Mouse (Mus musculus) thymus, adult 18-20 months (tissue): ENCODE measurements around the gene Vangl1.

Source experiments
- DNase-seq, 2 experiments: peaks; one replicate each; pipeline ENCODE4 v3.0.0; 2022; ENCODE audit warnings: mixed read lengths in 2 of 2

Gene Vangl1

DNA sequence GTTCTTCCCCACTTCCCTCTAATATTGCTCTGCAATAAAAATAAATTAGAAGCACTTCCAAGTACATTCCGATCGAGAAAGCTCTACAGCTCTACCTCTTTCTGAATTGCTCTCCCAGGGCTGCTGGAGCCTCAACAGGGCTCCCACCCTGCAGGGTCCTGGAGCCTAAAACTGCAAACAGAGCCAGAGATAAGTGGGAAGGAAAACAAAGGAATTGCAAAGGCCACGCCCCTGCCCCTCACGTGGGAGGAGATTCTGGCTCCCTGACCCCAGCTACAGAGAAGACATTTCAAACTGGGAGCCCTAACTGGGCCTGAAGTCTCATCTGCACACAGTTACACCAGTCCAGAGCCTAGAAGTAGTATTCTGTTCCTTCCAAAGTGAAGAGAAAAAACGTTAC, 6.7 kb downstream of the Vangl1 start:
- DNase-seq: no peak

DNA sequence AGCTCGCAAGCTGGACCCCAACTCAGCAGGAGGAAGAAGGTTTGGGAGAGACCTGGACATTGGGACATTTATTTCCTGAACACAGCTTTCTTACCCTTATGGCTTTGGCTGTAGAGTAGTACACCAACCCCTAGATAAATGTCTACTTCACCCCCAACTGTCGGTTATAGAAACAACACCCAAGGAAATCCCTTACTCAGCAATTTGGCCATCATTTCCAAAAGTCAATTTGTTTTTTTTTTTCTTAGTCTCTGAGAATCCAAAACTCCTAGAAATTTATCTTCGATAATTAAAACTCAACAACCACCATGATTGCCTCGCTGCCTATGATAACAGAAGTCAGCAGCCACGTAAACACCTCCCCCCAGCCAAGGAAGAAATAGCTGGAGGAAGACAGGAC, 7.3 kb downstream of the Vangl1 start:
- no peak for DNase-seq

DNA sequence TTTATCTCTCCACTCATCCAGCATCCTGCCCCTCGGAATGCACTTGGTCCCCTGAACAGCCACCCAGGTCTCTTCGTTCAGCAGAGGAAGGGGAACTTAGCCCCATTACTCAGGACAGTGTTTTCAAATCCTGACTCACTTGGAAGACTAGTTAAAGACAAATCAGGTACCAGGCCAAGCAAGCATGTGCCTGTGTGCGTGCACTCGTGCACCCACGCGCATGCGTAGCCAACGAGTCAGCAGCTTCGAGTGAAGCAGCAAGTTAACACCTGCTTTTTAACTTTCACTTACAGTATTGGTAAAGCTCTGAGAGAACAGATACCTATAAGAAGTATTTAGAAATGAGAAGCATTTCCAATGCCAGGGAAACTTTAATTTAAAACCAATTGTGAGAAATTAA, 8.3 kb downstream of the Vangl1 start:
- no peak for DNase-seq

DNA sequence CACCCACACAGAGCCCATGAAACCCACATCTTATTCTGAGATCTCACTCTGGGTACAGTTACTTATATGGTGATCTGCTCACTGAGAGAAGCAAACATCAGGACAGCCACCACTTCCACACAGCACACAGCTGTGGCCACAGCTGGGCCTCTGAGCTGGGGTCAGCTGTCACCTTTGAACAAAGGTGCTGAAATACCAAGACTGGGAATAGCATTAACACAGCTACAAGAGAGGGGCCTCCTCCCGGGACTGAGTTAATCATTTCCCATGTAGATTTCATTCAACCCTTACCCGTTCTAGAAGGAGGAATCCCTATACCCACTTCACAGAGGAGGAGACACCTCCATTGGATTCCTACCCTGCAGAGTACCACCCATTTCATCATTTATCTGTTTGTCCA, 8.7 kb downstream of the Vangl1 start:
- DNase-seq: no peak

DNA sequence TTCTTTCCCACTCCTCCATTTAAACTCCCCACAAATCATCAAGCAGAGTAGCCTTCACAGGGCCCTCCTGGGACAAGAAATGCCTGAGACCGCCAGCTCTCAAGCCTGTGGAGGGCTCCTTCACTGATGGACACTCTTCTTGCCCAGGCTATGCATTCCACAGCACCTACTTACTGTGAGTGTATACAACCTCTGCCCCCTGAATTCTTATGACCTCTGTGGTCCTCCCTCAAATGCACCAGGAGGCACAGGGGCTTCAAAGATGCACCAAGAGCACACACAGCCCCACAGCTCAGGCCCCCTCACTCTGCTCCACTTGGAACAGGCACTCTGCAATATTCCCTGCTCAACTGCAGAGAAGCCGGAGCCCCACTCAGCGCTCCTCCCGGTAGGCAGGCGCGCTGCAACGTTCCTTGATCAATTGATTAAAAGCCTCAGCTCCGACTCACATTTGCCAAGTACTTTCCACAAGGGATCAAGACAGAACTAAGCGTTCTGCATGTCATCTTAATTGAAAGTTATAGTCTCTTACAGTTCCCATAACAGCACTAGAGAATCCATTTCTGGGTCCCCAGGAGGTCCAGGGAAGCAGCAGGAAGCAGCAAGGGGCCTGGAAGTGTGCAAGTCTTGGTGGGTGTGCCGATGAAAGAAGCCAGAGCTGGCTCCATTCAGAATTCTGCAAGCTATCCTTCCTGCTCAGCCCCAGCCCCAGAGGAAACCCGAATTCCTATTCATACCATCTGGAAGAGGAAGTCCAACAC, 10.0 kb downstream of the Vangl1 start:
- DNase-seq: no peak

DNA sequence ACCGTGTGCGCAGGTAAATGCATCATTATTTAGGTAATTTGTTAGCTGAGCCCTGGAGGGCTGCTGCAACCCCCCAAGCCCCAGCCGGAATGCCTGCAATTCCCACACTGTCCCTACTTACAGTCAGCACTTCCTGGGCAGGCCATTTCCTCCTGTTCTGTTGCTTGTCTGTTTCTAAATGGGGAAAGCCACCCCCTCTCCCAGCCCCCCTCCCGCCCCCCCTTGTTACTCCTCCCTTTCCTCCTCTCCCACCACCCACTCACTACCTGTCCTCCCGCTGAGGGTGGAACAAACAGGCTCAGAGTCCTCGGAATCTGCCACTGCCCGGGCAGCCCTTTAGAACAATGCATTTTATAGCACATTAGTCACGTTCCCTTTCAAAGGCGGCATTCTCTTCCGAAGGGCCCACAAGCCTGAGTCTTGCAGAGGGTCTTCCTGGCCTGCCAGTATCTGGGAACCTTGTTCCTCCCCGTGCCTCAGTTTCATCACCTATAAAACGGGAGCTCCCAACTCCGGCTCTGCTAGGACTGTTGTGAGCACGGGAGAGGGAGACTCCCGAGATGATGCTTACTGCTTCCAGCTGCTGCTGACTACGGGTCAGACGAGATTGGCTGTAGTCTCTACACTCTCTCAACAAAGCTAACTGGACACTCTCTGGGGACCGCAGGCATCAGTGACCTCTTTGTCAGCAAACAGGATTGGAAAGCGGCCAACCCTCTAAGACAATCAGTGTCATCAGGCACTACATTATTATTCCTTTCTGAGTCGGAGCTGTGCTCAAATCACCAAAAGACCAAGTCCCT, 10.8 kb downstream of the Vangl1 start:
- DNase-seq: no peak

DNA sequence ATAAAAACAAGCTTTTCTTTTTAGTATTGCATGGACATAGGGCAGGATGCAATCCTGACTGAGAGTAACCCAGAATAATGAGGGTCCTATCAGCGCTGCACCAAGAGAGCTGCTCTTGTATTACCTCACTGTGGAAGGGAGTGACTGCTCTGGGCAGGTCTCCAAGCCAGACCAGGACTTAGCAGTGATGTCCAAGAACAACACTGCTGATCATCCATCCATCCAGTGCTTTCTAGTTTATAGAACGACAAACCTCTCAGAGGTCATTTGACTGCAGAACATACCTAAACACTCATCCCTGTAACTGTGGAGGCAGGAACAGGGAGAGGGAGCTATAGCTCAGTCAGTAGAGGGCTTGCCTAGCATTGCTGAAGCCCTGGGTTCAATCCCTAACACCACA, 11.9 kb downstream of the Vangl1 start:
- no peak for DNase-seq

DNA sequence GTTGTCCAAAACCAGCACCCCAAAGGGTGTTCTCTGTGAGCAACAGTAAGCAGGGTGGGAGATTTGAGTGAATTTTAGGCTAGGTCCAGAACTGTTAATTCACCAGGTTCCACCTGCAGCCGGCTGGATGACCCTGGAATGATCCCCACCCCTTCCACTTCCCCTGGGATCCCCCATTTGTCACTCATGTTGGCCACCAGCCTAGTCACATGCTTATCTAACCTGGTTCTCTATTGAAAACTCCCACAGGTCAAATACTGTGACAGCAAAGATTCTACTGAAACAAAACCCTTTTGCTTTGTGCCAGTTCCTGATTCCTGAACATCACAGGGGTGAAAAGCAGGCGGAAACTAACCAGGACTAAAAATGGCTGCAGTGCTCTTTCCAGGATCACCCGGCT, 12.9 kb downstream of the Vangl1 start:
- DNase-seq: no peak

DNA sequence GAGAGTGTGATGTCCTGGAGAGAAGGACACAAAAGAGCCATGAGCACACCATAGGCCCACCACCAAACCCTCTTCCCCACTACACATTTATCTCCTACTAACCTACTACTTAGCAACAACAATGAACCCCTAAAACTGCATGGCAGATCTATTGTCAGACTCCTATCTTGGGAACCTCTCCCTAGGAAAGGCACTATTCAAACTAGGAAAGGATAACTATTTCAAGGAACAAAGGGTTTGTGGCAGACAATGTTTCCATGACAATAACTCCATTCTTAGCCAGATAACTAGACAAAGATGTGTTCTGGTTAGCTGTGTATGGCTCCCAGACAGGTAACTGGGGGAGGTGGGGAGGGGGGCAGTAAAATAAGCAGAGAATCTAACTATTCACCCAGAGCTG, 13.9 kb downstream of the Vangl1 start:
- DNase-seq: no peak

DNA sequence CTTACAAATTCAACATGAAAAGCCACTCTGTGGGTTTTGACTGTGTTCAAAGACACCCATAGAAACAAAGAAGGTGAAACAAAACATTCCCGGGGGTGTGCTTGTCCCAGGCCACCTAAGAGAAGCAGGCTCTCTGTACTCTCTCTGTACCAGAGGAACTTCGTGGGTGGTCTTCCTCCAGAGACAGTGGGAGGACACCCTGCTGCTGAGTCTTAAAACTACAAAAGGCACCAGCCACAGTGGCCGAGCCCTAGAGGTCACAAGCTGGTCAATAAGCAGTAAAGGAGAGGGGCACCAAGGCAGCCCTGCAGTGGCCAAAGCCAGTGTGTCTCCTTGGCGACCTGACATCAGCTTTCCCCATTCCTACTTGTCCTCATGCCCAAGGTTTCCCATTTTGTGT, 14.5 kb downstream of the Vangl1 start:
- no peak for DNase-seq

DNA sequence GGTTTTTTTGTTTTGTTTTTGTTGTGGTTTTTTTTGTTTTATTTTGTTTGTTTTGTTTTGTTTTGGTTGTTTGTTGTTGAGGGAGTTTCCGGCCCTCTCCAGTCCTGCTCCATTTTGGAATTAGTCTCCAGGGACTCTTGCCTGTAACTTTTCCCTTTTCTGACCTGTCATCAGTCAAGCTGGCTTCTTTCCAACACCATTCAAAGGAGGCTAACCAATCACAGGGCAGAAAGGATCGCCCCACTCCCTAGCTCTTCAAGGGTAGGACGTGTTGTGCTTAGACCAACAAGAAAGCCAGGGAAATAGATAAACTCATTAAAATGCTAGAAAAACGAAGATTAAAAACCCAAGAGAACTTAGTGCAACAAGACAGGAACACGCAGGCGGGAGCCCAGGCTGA, 15.5 kb downstream of the Vangl1 start:
- no peak for DNase-seq

DNA sequence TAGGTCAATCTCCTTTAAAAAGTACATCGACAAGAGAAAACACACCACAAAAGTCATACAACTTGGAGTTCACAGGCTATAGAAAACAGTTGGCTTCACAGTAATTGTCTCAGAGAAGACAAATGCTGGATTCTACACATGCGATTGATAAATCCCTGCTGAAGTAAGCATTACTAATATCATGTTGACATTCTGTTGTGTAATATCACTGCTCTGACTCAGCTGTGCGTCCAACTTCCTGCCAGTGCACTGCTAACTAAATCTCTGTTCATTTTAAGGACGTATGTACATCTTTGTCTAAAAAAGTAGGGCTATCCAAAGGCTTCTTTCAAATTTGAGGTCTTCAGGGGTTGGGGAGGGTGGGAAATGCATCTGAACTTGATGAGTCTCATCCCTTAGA, 17.1 kb downstream of the Vangl1 start:
- DNase-seq: no peak

DNA sequence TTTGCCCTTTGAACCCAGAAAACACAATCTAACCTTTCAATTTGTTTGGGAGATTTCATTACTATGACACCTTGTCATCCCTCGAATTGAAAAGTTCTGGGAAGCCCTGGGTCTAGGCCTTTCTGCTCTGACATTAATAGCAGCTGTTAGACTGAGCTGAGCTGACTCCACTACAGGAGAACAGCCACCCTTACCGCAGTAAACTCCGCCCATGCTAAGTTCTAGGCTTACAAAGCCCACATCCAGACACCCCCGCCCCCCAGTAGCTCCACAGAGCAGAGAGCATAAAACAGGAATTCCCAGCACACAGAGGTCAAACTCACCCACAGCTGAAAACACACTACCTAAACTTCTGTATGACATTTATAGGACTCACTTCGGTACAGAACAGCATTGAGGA, 19.8 kb downstream of the Vangl1 start:
- DNase-seq: no peak

DNA sequence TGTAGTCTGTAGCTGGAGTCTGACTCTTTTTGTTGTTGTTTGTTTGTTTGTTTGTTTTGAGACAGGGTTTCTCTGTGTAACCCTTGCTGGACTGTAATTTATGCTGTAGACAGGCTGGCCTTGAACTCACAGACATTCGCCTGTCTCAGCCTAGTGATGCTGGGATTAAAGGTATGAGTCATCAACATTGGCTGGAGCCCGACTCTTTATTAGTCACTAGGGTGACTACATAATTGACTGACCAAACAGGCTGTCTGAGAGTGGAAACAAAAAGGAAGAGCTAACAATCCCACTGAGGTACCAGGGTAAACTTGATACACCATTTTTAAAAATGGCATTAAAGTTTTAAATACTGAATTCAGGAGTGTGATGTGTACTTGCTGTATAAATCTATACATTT, 21.9 kb downstream of the Vangl1 start:
- DNase-seq: no peak

DNA sequence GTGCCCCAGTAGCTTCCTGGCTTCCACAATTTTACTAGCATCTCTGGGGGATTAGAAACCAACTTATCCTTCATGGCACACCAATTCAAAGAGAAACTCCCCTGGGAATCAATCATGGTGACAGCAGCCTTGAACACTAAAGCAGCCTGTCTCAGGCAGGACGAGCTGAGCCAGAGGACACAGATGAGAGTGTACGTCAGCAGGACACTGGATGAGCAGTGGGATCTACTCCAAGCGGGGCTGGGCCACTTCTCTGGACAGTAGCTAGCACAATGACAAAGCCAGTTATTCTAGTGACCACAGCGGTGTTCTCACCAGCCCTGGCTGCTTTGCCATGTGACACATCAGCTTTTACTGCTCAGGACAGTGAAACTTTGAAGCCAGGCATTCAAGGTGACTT, 23.3 kb downstream of the Vangl1 start:
- DNase-seq: no peak

DNA sequence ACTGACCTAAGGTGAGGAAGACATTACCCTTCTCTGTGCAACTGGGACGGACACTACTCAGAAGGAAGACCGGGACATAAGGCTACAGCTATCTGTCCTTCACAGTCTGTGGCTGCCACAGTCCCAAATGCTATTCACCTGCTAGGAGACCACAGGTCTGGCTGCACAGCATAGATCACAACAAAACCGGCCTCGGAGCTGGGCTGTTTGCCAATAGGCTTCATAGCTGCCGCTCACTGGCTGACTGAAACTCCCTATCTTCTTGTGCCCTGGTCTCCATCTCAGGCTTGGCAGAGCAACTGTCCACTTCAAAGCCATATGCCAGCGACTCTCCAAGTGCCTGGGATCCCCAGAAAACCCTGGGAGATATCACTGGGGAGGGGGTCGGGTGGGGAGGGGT, 23.7 kb downstream of the Vangl1 start:
- DNase-seq: no peak

DNA sequence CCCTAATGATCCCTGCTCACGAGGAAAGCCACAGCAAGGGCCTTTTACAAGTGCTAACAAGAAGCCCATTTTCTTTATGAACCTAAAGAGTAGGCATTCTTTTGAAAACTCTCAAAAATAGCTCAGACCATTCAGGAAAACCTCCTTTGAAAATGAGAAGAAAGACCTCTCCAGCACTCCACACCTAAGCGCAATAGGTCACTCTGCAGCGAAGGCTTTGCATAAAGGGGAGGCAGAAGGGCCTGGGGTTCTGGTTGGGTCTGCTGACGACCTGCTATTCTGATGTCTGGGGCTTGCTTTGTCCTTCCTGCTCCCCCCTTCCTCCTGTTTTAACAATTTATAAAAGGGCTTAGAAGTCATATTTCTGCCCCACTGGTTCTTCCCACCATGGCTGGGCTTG, 24.6 kb downstream of the Vangl1 start:
- no peak for DNase-seq

DNA sequence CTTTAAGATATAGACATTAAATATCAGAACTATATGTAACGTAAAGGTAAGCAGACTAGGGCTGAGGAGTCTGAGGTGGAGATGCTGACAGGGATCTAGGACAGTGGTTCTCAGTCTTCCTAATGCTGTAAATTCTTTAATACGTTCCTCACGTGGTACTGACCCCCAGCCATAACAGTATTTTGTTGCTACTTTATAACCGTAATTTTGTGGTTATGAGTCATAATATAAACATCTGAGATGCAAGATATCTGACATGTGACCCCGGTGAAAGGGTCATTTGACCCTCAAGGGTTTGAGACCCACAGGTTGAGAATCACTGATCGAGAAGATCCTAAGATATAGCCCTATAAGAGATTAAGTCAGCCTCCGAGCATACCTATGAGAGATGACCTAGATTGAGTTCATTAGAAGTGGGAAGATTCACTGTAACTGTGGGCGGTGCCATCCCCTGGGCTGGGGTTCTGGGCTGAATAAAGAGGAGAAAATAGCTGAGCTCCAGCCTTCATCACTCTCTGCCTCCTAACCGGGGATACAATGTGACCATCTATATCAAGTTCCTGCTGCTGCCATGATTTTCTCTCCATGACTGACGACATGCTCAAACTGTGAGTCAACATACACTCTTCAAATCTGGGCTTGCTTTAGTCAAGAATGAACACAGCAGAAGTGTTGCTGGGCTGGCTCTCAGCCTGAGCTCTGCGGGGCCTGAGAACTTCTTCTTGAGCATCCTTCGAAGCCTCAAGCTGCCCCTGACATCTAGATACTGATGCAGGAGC, 26.5 kb downstream of the Vangl1 start:
- DNase-seq: no peak

DNA sequence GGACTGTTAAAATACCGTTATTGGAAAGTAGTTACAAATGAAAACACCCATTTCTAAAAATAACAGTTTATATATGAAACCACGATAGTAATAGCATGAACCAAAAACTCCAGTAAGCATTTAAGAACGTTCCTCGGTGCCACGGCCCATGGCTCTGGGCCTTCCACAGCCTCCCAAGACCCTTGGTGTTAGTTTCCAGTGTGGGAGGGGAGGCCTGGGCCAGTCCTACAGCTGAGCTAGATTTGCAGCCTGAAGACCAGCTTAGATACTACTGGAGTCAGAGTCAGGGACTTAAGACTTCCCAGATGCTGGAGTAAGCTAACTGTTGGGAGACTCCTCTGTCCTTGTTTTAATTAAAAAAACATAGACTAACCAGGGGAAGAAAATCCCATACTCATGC, 28.4 kb downstream of the Vangl1 start:
- no peak for DNase-seq

DNA sequence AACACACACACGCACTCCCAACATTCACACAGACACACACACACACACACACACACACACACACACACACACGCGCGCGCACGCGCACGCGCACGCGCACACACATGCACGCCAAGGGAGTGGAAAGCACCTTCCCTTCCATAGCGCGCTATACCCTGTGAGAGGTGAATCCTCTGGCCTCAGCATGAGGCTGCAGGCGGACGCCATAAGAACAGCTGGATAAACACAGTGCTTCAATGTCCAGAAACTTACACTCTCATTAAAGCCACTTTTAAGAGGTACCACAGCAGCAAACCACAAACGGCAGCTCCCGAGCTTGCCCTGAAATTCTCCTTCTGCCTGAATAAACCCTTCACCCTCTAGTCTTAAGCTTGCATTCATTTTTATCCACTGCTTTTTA, 28.8 kb downstream of the Vangl1 start:
- DNase-seq: no peak

DNA sequence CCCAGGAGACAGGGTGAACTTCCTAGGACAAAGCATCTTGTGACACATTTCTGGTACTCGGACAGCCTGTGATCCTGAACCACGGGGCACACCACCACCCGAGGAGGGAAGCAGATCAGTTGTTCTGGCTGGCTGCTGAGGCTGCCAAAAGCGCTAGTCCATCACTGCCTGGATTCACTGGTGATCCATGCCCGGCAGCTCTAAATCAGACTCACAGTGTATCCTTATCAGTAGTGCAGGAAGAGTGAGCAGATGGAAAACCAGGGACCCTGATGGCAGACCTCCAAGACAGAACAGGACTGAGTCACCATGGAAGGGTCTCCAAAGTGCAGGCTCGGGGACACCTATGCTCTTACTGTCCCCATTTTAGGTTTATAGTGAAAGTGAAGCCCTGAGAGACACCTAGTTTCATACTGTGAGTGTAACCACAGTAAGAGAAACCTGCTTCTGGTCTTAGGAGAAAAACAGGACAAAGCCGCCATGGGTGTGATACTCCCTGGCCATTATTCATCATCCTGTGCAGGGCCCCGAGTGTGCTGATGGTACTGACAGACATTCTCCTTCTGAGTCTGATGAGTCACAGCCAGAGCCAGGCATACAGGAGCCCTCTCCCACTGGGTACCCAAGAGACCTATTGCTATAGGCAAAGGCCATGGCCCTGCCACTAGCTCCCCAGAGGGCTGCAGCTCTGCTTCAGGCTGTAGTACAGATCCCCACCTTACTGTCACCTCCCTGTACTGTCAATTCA, 30.2 kb downstream of the Vangl1 start:
- DNase-seq: no peak

DNA sequence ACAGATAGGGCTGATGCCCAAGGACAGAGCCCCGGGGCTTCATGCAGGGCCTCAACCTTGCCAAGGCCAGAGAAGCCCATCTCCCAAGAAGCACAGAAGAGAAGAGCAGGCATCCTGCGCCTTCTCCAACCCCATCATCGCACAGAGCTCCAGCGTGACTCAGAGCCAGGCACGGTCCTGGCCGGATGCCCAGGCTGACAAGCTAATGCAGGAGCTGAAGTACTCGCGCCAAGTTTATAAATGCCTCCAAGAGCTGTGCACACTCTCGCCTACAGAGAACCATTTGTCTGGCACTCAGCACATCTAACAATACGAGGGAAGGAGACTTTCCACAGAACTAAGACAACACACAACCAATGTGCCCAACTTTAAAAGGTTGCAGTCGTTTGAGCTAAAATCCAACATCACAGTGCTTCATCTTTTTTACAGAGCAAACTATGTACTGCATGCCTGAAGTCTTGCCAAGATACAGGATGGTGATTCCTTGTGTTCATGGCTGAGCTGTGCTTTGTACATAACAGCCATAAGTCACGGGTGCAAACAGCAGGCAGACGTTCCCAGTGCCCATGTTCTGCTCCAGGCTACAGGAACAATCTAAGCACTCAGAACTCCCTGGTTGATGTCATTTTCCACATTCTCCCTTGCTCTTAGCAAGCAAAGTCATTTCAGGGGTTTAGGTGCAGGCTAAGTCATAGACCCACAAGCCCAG, 35.1 kb downstream of the Vangl1 start:
- no peak for DNase-seq
